Mouse (Mus musculus) WW6 (cell line): Measurements from ENCODE around the gene Mrm3.
"Not testable (repeated sequence)": the region's sequence is repeated elsewhere in the genome, so short reads cannot be mapped to it uniquely, and the experiment has no call there.

ENCODE experiments used
- DNase-seq: peaks from one replicate; pipeline ENCODE4 v3.0.0-alpha.2; 2013; ENCODE audit warnings: low read depth, low spot score

The Mrm3 gene

GRCm38 (mm10) chr11:76242901-76243810, at the start of gene Mrm3, which contains the start of gene Glod4:
Gene Mrm3 (plus strand): TSS chr11:76243715.
Gene Glod4 (minus strand): TSS chr11:76243725.
- peak; percentile 88 for DNase-seq

DNA sequence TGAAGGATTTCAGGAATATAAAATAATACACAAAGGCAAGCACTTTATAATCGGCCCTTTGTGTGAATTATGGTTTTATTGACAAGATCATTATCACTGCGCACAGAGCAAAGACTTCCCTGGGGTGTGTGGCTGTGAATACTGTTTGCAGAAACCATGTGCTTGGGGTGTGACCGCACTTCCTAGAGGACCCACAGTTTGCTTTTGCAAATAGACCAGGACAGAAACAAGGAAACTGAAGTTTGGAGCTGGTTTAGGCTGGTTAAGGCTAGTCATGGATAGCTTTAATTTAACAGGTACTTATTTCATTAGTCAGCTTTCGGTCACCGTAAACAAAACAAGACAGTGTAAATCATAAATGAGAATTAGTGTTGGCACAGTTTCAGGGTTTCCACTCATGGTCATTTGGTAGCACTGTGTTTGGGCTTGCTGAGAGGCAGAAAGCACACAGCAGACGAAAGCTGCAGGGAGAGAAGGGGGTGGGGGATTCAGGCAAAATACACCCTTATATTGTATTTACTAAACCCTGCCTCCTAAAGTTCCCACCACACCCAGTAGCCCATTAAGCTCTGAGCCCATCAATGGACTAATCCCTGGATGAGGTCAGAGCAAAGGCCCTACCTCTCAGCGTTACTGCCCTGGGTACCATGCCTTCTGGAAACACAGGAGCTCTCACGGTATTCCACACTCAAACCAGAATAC, 47.1 kb upstream of the Mrm3 start:
- no peak for DNase-seq

DNA sequence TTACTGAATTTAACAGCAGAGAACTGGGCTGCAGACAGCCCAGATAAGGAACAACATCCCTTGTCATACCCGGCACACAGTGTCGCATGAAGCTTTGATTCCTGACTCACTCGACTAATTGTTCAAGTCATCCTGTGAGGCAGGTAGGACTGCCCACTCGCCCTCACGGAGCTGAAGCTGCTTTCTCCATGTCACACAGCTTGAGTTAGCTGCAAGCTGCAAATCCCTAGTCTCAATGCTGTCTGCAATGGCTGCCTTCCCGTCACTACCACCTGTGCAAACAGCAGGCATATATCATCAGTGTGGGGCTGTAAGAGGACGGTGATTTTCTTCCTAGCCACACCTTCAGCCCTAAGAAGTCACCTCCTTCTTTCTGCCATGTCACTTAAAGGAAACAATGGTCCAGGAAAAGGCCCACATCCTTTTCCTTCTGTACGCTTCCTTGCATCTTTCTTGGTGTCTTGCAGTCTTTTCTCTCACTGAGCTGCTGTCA, 46.5 kb upstream of the Mrm3 start:
- no peak for DNase-seq

DNA sequence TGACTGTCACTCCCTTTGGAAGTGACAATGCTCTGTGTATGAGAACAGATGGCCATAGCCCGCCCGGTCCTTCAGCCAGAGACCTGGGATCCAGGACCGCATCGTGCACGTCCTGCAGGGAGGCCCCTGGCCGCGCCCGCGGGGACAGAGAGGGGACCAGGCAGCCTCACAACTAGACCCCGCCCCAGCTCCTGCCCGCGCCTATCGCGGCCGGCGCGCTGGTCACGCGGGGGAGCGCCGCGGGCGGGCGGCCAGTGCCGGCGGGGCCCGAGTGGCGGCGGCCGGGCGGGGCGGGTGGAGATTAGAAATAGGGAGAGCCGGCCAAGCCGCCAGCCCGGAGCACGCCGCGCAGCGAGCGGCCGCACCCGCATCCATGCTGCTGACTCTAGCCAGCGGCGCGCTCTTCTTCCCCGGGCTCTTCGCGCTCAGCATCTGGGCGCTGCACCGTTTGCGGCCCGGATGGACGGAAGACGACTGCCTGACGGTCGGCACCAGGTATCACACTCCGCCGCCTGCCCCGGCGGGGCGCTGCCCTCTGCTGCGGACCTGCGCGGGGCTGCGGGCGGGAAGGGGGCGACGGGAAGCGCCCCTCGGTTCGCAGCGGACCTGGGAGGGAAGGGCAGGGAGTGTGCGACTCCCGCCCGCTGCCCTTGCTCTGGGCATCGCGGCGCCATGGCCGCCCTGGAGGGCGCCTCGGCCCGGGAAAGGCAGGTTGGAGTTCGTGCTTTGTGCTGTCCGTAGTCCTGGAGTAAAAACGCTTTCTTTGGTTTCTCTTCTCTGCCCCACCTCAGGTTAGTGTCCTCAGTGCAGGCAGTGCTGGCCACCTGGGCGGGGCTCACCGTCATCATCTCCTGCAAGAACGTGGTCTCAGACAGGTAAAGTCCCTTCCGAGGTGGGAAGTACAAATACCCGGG, 41.5 kb upstream of the Mrm3 start:
- DNase-seq: no peak

DNA sequence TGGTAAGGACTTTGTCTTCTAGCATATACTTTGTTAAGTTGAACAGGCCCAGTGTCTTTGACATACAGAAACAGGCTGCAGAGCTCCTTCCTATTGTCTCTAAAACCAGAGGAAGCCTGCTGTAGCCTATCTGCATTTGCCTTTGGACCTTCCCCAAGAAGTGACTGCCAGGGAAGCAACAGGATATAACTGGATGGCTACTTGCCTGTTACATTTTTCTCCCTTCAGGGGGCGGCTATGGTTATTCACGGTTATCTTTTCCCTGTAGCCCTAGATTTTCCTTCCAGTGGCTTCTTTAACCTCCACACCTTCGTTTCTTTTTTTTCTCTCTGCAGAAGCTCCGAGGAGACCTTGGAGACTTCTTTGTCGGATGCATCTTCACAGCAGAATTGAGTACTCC, 36.7 kb upstream of the Mrm3 start:
- DNase-seq: no peak

DNA sequence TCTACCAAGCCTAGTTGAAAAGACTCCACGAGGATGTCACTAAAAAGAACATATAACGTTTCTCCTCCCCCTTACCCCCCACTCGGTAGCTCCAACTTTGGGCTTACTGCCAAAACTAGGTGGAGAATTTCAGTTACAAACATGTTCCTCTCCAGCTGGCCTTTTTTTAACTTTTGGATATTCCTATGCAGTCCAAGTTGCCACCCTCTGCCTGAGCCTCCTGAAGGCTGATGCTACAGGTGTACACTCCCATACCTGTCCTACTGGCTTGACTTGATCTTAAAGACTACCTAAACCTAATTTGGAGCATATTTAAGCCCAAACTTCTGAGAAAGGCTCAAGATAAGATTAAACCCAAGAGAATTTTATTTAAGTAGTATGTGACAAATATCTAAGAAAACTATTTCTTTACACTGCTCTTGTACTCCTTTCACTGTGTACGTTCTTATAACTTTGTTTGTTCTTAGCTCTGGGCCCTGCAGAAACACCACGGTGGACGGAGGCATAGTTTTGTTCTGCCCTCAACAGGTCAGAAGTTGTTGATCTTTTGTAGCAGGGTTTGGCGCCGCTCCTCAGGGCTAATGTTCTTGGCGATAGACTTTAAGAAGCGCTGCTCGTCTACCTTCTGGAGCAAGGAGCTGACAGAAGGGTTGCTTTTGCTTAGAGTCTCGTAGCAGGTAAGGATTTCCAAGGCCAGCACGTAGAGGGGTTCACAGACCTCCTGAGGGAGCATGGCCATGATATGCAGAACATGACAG, 33.1 kb upstream of the Mrm3 start:
- DNase-seq: no peak

DNA sequence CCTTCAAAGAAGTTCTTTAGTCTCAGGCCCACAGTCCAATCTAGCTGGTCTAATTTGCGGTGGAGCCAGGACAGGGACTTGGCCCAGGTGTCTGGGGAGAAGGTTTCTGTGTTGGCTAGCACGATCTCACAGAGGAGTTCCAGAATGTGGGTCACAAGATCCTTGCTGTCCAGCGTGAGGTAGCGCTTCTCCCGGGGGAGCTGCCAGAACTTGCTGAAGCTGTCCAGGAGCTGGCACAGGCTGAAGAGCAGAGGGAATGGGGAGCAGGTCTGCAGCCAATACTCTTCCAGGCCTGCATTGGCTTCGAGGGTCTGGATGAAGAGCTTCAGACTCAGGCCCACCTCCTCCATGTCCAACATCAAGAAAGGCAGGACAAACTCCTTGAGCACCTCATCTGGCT, 31.9 kb upstream of the Mrm3 start:
- DNase-seq: not testable (repeated sequence)

DNA sequence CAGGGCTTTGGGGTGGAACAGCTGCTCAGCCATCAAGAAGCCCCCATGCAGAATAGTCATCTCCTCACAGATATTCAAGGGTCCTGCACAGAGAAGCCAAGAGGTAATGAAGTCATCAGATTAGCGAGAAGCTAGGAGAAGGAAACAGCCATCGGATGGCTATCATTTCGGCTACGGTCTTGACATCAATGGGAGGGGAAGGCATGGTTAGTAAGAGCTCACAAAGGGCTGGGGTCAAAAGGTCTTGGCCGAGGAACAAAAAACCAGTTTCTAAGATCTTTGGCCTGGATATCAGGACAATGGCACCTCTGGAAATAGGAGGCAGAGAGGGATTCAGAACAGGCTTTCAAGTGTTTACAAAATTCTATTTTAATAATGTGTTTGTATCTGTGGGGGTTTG, 29.7 kb upstream of the Mrm3 start:
- no peak for DNase-seq

- no peak for DNase-seq
Observed at GRCm38 (mm10) chr11:76215011-76215410, 28.5 kb upstream of the Mrm3 start.

DNA sequence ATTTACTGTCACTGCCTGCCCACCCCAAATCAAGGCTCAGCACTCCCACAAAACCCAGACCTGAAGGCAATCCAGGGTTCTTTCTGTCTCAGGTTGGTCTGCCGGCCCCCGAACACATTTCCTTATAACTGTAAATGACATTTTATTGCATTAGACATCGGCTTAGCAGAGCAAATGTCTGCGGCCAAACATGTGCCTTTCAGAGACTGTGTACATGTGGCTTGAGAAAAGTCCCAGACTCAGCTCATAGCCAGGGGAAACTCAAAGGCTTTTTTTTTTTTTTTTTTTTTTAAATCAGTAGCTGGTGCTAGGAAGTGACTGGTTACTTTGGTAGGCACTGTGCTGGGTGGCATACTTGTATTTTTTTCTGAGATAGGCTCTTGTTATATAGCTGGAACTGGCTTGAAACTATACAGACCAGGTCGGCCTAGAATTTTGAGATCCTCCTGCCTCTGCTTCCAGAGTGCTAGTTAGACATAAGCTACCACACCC, 27.4 kb upstream of the Mrm3 start:
- no peak for DNase-seq

GRCm38 (mm10) chr11:76216681-76217389, 26.7 kb upstream of the Mrm3 start:
- no peak for DNase-seq

GRCm38 (mm10) chr11:76217390-76217800, 26.1 kb upstream of the Mrm3 start, which contains the start of the genes Dbil5 and Gemin4:
Gene Dbil5 (plus strand): TSS chr11:76217608.
Gene Gemin4 (minus strand): TSS chr11:76217664.
- DNase-seq: peak; percentile 100

DNA sequence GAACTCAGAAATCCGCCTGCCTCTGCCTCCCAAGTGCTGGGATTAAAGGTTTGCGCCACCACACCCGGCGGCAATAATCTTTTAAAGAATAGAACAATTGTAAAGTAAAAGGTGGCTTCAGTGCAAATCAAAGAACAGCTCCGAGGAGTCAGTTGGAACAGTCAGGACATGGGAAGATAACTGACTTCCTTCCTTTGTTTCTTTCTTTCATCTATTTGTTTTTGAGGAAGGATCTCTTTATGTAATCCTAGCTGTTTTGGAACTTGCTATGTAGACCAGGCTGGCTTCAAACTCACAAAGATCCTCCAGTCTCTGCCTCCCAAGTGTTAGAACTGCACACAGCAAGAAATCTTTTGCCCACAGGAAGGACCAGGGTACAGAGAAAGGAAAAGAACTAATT, 18.9 kb upstream of the Mrm3 start:
- DNase-seq: no peak

GRCm38 (mm10) chr11:76225051-76225450, 18.5 kb upstream of the Mrm3 start:
- DNase-seq: no peak

DNA sequence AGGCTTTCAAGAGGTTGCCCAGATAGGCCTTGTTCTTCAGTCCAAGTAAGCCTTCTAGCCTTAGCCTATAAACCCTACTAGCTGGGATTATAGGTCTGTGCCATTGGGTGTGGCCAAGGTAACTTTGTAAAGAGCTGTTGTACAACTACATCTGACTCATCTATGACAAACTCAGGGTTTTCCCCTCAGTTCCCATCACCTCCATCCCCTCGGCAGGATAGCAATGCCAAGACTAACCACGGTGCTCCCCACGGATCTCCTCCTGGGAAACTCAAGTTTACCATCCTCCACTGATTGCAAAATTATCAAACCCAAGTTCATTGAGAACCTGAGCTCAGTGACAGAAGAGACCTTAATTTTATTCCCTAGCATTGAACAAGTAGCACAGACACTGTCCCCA, 7.4 kb upstream of the Mrm3 start:
- no peak for DNase-seq

- no peak for DNase-seq
Observed at GRCm38 (mm10) chr11:76239750-76240149, 3.8 kb upstream of the Mrm3 start.

DNA sequence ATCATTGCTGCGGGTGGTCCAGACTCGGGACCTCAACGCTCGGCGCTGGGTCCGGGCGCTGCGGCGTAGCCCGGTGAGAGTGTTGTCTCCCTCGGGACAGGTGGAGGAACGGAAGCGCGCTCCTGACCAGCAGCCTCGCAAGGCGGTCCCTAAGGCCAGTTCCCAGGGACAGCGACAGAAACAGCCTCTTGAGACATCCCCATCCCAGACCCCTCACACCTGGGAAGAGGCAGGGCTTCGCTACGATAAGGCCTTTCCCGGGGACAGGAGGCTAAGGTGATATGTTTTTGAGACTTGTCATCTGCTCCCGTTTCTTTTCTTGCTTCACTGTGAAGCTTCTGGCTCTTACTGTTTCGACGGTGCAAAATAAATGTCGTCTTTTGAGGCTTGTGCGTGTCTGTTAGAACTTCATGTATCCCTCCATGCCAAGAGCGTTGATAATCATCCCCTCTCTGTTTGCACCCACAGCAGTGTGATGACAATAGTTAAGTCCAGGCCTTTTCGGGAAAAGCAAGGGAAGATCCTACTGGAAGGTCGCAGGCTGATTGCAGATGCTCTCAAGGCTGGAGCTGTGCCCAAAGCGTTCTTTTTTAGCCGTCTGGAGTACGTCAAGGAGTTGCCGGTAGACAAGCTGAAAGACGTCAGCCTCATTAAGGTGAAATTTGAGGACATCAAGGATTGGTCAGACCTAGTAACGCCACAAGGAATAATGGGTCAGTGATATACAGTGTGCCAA, 464 bp downstream of the Mrm3 start:
- no peak for DNase-seq

GRCm38 (mm10) chr11:76246439-76246838, 2.9 kb downstream of the Mrm3 start:
- DNase-seq: no peak

DNA sequence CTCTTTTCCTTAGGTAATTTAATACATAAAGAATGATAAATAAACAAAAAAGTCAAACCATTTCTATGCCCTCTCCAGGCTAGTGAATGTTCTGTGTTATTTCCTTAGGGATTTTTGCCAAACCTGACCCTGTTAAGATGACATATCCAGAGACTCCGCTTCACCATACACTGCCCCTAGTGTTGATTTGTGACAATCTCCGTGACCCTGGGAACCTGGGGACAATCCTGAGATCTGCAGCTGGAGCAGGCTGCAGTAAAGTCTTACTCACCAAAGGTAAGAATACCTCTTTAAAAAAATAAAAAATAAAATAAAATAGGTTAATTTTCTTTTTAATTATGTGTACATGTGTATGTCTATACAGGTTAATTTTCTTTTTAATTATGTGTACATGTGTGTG, 3.7 kb downstream of the Mrm3 start:
- no peak for DNase-seq
